In the genomic region with DNA sequence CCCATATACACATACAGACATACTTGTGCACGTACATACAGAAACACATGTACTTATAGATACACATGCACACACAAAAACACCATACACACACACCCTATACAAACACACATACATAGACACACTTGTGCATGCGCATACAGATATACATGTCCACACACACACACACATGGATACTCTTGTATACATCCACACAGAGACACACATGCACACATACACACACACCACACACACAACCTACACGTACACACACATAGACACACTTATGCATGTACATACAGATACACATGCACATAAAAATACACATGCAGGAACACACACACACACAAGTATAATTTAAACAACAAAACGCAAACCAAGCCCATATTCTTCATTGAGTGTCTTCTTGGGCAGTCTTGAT, we compare ENCODE assay signal across 11 mouse cellular contexts.
"Had no signal": no experiment of that assay in that cellular context is flagged by ENCODE, and none has a peak within 500 bp of the region (broad histone marks: within the 10 kb centered on the region; RNA-seq: fewer than 3 reads in every experiment).

No protein-coding gene starts in this region.

- ATAC-seq: liver, embryonic 12.5 days had no signal

- H3K27me3 ChIP-seq: limb, embryonic 15.5 days; liver, embryonic 12.5 days; neural tube, embryonic 13.5 days; stomach, embryonic 15.5 days had no signal

- H3K9ac ChIP-seq: limb, embryonic 15.5 days; liver, embryonic 12.5 days; lung, embryonic 14.5 days; neural tube, embryonic 13.5 days; stomach, embryonic 15.5 days had no signal

- H3K4me2 ChIP-seq: limb, embryonic 15.5 days; liver, embryonic 12.5 days; lung, embryonic 14.5 days; neural tube, embryonic 13.5 days; stomach, embryonic 15.5 days had no signal

- H3K4me1 ChIP-seq: limb, embryonic 15.5 days; liver, embryonic 12.5 days; stomach, embryonic 15.5 days had no signal

- H3K4me3 ChIP-seq: left cerebral cortex, adult 2 months; limb, embryonic 15.5 days; liver, embryonic 12.5 days; megakaryocyte, embryonic 14.5 days; neural tube, embryonic 13.5 days; stomach, embryonic 15.5 days had no signal

- H3K36me3 ChIP-seq: limb, embryonic 15.5 days; liver, embryonic 12.5 days; neural tube, embryonic 13.5 days; stomach, embryonic 15.5 days had no signal

- H3K9me3 ChIP-seq: limb, embryonic 15.5 days; liver, embryonic 12.5 days; neural tube, embryonic 13.5 days; stomach, embryonic 15.5 days had no signal

- H3K27ac ChIP-seq: left cerebral cortex, adult 2 months; limb, embryonic 15.5 days; liver, embryonic 12.5 days; neural tube, embryonic 13.5 days; stomach, embryonic 15.5 days had no signal

- DNase-seq: lung, postnatal 4 days; right cerebral cortex, postnatal 4 days; spleen, adult 18-20 months; thymus, postnatal 25 days had no signal
